Mouse (Mus musculus): Measurements from ENCODE around the gene Tmcc1.

- TF ChIP-seq POLR2A (IDR thresholded peaks at IDR 0.05; ENCODE audit: insufficient read length, low read depth): no peak
- TF ChIP-seq E2F4 (IDR thresholded peaks at IDR 0.05; ENCODE audit: insufficient read depth): no peak
- no peak for TF ChIP-seq TCF12 (IDR thresholded peaks at IDR 0.05; ENCODE audit: insufficient read depth, poor library complexity, severe bottlenecking)
- TF ChIP-seq CEBPB (IDR thresholded peaks at IDR 0.05; ENCODE audit: insufficient read depth, poor library complexity, severe bottlenecking): no peak
- TF ChIP-seq MYOD1 (IDR thresholded peaks at IDR 0.05; ENCODE audit: control insufficient read depth in 1 of 3, insufficient read length in 2 of 3, low read depth in 2 of 3): peak in 1 of 3 experiments; percentile 50
- no peak for TF ChIP-seq TCF3 (IDR thresholded peaks at IDR 0.05; ENCODE audit: insufficient read length, low read depth)
- TF ChIP-seq USF1 (IDR thresholded peaks at IDR 0.05; ENCODE audit: low read depth): no peak
- no peak for TF ChIP-seq MYOG (IDR thresholded peaks at IDR 0.05; ENCODE audit: control insufficient read depth in 1 of 3, insufficient read depth in 1 of 3, insufficient read length in 2 of 3, low read depth in 2 of 3)
- no peak for TF ChIP-seq REST (IDR thresholded peaks at IDR 0.05; ENCODE audit: insufficient read depth, insufficient read length)
- TF ChIP-seq SRF (IDR thresholded peaks at IDR 0.05; ENCODE audit: control insufficient read depth, insufficient read length, low read depth): no peak
- no peak for TF ChIP-seq POLR2AphosphoS2 (IDR thresholded peaks at IDR 0.05; ENCODE audit: insufficient read length, low read depth)
These were observed 221.8 kb downstream of the Tmcc1 start for GRCm38 (mm10) chr6:115971273-115972060.
